Mouse (Mus musculus): ENCODE measurements around the gene Kcnb1. TPM values are rescaled to one million over a fixed set of nuclear protein-coding genes. Genes with fewer than 3 reads are reported as not detected.

Kcnb1 gene
- polyA plus RNA-seq, 2 experiments: 0.03 to 0.15 TPM

DNA sequence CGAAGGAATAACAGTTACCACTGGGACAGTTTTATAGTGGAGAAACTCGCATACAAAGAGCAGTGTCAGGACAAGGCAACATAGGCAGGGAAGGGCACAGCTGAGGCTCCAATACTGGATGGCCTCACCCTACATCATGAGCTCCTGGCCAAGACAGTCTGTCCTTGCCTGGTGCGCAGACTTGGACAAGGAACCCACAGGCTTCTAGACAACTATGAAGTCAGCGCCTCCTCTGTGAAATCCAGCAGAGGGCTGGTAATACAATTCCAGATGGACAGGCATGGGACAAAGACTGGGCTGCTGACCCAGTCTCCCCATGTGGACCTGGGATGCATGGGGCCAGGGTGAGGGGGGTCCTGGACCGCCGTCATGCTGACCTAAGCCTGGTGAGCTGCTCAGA is 34.2 kb upstream of the Kcnb1 start:
- ATAC-seq (ENCODE audit: insufficient read depth): no peak
- no peak overlapping the region for H3K4me2 ChIP-seq (ENCODE audit: low read depth)
- H3K9ac ChIP-seq (replicated peaks): no peak overlapping the region
- H3K9me3 ChIP-seq (ENCODE audit: control insufficient read depth, low read length): no peaks in the 10 kb centered on the region
- 74% methylated on average over 6 of the region's 6 CpGs for WGBS (ENCODE audit: insufficient replicate concordance)
- H3K4me1 ChIP-seq (replicated peaks; ENCODE audit: control insufficient read depth in 2 of 2, insufficient read depth in 2 of 2, low read length in 1 of 2): no peaks in the 10 kb centered on the region
- no peak overlapping the region for H3K4me3 ChIP-seq (ENCODE audit: insufficient read depth in 1 of 2, low read depth in 2 of 2, low read length in 2 of 2)
- no peaks in the 10 kb centered on the region for H3K36me3 ChIP-seq (replicated peaks; ENCODE audit: control insufficient read depth, insufficient read depth, low read depth)
- no peak for DNase-seq (ENCODE audit: low read depth in 3 of 3, low spot score in 3 of 3)
- TF ChIP-seq CTCF (IDR thresholded peaks at IDR 0.05; ENCODE audit: low read depth) (no peak), EP300 (IDR thresholded peaks at IDR 0.05; ENCODE audit: low read depth) (no peak)
- H3K27ac ChIP-seq: no peak overlapping the region
- H3K27me3 ChIP-seq (ENCODE audit: control insufficient read depth, insufficient read depth, low read length): no peaks in the 10 kb centered on the region

DNA sequence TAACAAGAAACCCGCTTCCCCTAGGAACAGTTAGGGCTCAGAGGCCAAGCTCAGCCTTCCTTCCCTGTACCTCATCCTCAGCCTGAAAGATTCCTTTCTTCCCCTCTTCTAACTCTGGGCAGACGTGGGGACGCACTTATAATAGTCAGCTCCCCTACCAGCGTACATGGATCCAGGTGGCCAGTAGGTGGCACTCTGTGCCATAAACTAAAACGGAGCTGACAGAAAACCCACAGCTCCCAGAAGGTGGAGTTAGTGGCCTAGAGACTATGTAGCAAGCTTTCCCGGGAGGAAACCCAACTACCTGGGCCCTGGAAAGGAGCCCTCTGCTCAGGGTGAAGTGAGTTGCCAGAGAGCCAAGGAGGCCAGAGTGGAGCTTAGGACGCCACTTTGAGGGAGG is 32.2 kb upstream of the Kcnb1 start:
- ATAC-seq (ENCODE audit: insufficient read depth): no peak

GRCm38 (mm10) chr2:167221159-167221845 is 31.3 kb upstream of the Kcnb1 start:
- WGBS (ENCODE audit: insufficient replicate concordance): 59% methylated on average over 13 of the region's 13 CpGs
- H3K9ac ChIP-seq (replicated peaks): no peak overlapping the region
- H3K4me2 ChIP-seq (ENCODE audit: low read depth): no peak overlapping the region
- no peak overlapping the region for H3K27ac ChIP-seq
- no peaks in the 10 kb centered on the region for H3K36me3 ChIP-seq (replicated peaks; ENCODE audit: control insufficient read depth, insufficient read depth, low read depth)
- no peaks in the 10 kb centered on the region for H3K27me3 ChIP-seq (ENCODE audit: control insufficient read depth, insufficient read depth, low read length)
- no peaks in the 10 kb centered on the region for H3K4me1 ChIP-seq (replicated peaks; ENCODE audit: control insufficient read depth in 2 of 2, insufficient read depth in 2 of 2, low read length in 1 of 2)
- H3K4me3 ChIP-seq (ENCODE audit: insufficient read depth in 1 of 2, low read depth in 2 of 2, low read length in 2 of 2): no peak overlapping the region
- TF ChIP-seq EP300 (IDR thresholded peaks at IDR 0.05; ENCODE audit: low read depth): no peak
- ATAC-seq (ENCODE audit: insufficient read depth) (no peak), DNase-seq (ENCODE audit: low read depth in 3 of 3, low spot score in 3 of 3) (no peak)
- no peaks in the 10 kb centered on the region for H3K9me3 ChIP-seq (ENCODE audit: control insufficient read depth, low read length)

More for the DNA sequence above, 32.2 kb upstream of the Kcnb1 start:
- DNase-seq (ENCODE audit: low read depth in 3 of 3, low spot score in 3 of 3): peak; percentile 16 to 30 (median 17)
- Histone ChIP-seq H3K36me3 (replicated peaks; ENCODE audit: control insufficient read depth, insufficient read depth, low read depth) (no peaks in the 10 kb centered on the region), H3K9ac (replicated peaks) (no peak overlapping the region), H3K27me3 (ENCODE audit: control insufficient read depth, insufficient read depth, low read length) (no peaks in the 10 kb centered on the region), H3K4me3 (ENCODE audit: insufficient read depth in 1 of 2, low read depth in 2 of 2, low read length in 2 of 2) (no peak overlapping the region), H3K9me3 (ENCODE audit: control insufficient read depth, low read length) (no peaks in the 10 kb centered on the region), H3K4me2 (ENCODE audit: low read depth) (no peak overlapping the region), H3K27ac (no peak overlapping the region), H3K4me1 (replicated peaks; ENCODE audit: control insufficient read depth in 2 of 2, insufficient read depth in 2 of 2, low read length in 1 of 2) (no peaks in the 10 kb centered on the region)
- 23% methylated on average over 7 of the region's 7 CpGs for WGBS (ENCODE audit: insufficient replicate concordance)
- TF ChIP-seq CTCF (IDR thresholded peaks at IDR 0.05; ENCODE audit: low read depth): peak; percentile 76
- TF ChIP-seq EP300 (IDR thresholded peaks at IDR 0.05; ENCODE audit: low read depth): no peak

DNA sequence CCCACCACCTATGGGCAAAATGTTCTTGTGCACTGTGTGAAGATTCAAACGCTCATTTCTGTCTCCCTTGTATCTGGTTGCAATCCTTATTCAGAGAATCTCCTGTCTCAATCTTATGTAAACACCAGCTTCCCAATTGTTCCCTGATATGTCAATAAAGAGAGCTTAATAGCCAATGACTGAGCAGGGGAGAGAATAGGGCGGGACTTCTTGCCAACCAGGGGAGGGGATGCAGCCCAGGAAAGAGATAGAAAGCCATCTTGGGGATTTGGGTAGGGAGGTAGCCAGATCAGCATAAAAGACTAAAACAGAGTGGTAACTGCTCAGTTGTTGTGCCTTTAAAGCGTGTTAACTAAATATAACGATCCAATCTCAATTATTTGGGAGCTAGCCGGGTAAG is 30.8 kb upstream of the Kcnb1 start:
- ATAC-seq (ENCODE audit: insufficient read depth) (no peak), DNase-seq (ENCODE audit: low read depth in 3 of 3, low spot score in 3 of 3) (no peak)
- Histone ChIP-seq H3K9ac (replicated peaks) (no peak overlapping the region), H3K4me1 (replicated peaks; ENCODE audit: control insufficient read depth in 2 of 2, insufficient read depth in 2 of 2, low read length in 1 of 2) (no peaks in the 10 kb centered on the region), H3K4me3 (ENCODE audit: insufficient read depth in 1 of 2, low read depth in 2 of 2, low read length in 2 of 2) (no peak overlapping the region), H3K27ac (no peak overlapping the region), H3K4me2 (ENCODE audit: low read depth) (no peak overlapping the region), H3K27me3 (ENCODE audit: control insufficient read depth, insufficient read depth, low read length) (no peaks in the 10 kb centered on the region), H3K9me3 (ENCODE audit: control insufficient read depth, low read length) (no peaks in the 10 kb centered on the region), H3K36me3 (replicated peaks; ENCODE audit: control insufficient read depth, insufficient read depth, low read depth) (no peaks in the 10 kb centered on the region)
- TF ChIP-seq CTCF (IDR thresholded peaks at IDR 0.05; ENCODE audit: low read depth): no peak
- TF ChIP-seq EP300 (IDR thresholded peaks at IDR 0.05; ENCODE audit: low read depth): no peak
- 60% methylated on average over 5 of the region's 5 CpGs for WGBS (ENCODE audit: insufficient replicate concordance)

- DNase-seq (ENCODE audit: low read depth in 3 of 3, low spot score in 3 of 3) (peak; percentile 18 to 36 (median 26)), ATAC-seq (ENCODE audit: insufficient read depth) (no peak)
- WGBS (ENCODE audit: insufficient replicate concordance): 35% methylated on average over 8 of the region's 8 CpGs
These were observed 29.3 kb upstream of the Kcnb1 start for GRCm38 (mm10) chr2:167219154-167219775.

More at GRCm38 (mm10) chr2:167219154-167219775, 29.3 kb upstream of the Kcnb1 start:
- no peak overlapping the region for H3K4me3 ChIP-seq (ENCODE audit: insufficient read depth in 1 of 2, low read depth in 2 of 2, low read length in 2 of 2)
- no peaks in the 10 kb centered on the region for H3K9me3 ChIP-seq (ENCODE audit: control insufficient read depth, low read length)
- no peak overlapping the region for H3K27ac ChIP-seq
- no peak overlapping the region for H3K4me2 ChIP-seq (ENCODE audit: low read depth)
- H3K27me3 ChIP-seq (ENCODE audit: control insufficient read depth, insufficient read depth, low read length): no peaks in the 10 kb centered on the region
- no peaks in the 10 kb centered on the region for H3K4me1 ChIP-seq (replicated peaks; ENCODE audit: control insufficient read depth in 2 of 2, insufficient read depth in 2 of 2, low read length in 1 of 2)
- TF ChIP-seq CTCF (IDR thresholded peaks at IDR 0.05; ENCODE audit: low read depth): peak; percentile 87
- no peak for TF ChIP-seq EP300 (IDR thresholded peaks at IDR 0.05; ENCODE audit: low read depth)
- H3K36me3 ChIP-seq (replicated peaks; ENCODE audit: control insufficient read depth, insufficient read depth, low read depth): no peaks in the 10 kb centered on the region
- H3K9ac ChIP-seq (replicated peaks): no peak overlapping the region
